ENCODE assay signal across 8 mouse cellular contexts in genomic region chr11:113498889-113499288, GRCm38 (mm10).
DNase-seq lines count a peak whose midpoint lies in the region; ATAC-seq and TF ChIP-seq lines count a peak whose summit lies in the region.
"Had no signal": no experiment of that assay in that cellular context is flagged by ENCODE, and none has a peak within 500 bp of the region (broad histone marks: within the 10 kb centered on the region; RNA-seq: fewer than 3 reads in every experiment).

No protein-coding gene starts in this region.

- TF ChIP-seq CTCF in Patski (IDR thresholded peaks at IDR 0.05), result peak; percentile 59

- peak; percentile 26 to 52 for DNase-seq in left cerebral cortex, adult 18-20 months (ENCODE audit: low spot score in 2 of 2)
- no peak for DNase-seq in left cerebral cortex, postnatal 36 days (ENCODE audit: low spot score in 2 of 2)
- DNase-seq in Patski (ENCODE audit: low read depth, low spot score), result no peak
- DNase-seq in cerebellum, postnatal 14 days, result peak; percentile 39 to 65
- DNase-seq in lung, adult 18-20 months, result peak; percentile 40 to 67
- peak; percentile 36 to 47 for DNase-seq in thymus, adult 18-20 months
- no peak for DNase-seq in retina, embryonic 14.5 days (ENCODE audit: low spot score)

- H3K27me3 ChIP-seq in Patski, result no peaks in the 10 kb centered on the region
- H3K27me3 ChIP-seq: megakaryocyte, embryonic 14.5 days had no signal

- ATAC-seq in Patski, result no peak

- CTCF ChIA-PET in Patski (lab: Charles Lee), result interaction anchor here (2.2 kb wide), 1 partner anchor 113 kb away, joined by 6 read pairs; no protein-coding TSS in a partner anchor

- in situ Hi-C loops in Patski (cut with MboI; ENCODE audit: low pct_unique_long_range_greater_than_20kb), result loop anchor here (10.0 to 25.0 kb wide), 2 partner anchors 324 to 487 kb away; no protein-coding TSS in a partner anchor

- intact Hi-C loops in left cerebral cortex, postnatal 36 days (cut with DNase I), result no loop called here

- POLR2A ChIA-PET in Patski (lab: Charles Lee), result no interaction called here

Comparison
In these comparisons a context has a peak if more than half of its experiments do, and no peak if none do; other contexts are left out.
1. DNase-seq: peak in left cerebral cortex, adult 18-20 months (2 of 2), cerebellum, postnatal 14 days (2 of 2), lung, adult 18-20 months (2 of 2) and thymus, adult 18-20 months (2 of 2); none in left cerebral cortex, postnatal 36 days (0 of 2), Patski (single experiment) and retina, embryonic 14.5 days (single experiment).